Mouse (Mus musculus): Measurements from ENCODE around the gene Rgs3. TPM values are rescaled to one million over a fixed set of nuclear protein-coding genes. Genes with fewer than 3 reads are reported as not detected.

The Rgs3 gene
- total RNA-seq, 2 experiments from 2014 or later: 64.1 to 69.4 TPM

DNA sequence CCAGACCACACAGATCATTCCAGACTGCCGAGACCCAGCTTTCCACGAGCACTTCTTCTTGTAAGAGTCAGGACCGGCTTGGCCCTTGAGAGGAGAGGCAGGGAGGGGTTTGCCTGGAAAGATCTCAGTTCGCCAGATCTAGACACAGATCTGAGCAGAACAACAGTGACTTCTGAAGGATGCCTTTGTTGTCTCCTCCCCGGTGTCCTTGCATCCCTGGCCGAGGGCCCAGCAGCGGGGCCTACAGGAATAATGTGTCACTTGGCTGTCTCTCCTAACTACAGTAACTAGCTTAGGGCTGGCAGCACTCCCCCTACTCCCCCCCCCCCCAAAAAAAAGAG, 46.9 kb downstream of the Rgs3 start:
- DNase-seq: no peak

GRCm38 (mm10) chr4:62606905-62607304, 47.3 kb downstream of the Rgs3 start:
- DNase-seq: no peak

DNA sequence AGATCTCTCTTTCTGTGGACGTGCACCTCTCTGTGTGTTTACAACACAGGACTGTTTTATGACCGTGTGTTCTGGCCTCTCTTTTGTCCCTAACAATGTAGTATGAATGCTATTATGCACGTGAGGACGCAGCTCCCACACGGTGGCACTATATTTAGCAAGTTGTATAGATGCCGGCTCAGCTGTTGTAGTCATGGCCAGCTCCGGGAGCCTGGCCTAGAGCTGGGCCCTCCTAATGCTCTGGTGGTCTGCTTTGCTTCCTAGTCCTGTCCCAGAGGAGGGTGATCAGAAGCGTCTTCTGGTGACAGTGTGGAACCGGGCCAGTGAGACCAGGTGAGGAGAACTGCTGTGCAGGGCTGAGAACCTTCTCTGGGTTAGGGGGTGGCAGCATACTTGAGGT, 47.7 kb downstream of the Rgs3 start:
- DNase-seq: no peak

DNA sequence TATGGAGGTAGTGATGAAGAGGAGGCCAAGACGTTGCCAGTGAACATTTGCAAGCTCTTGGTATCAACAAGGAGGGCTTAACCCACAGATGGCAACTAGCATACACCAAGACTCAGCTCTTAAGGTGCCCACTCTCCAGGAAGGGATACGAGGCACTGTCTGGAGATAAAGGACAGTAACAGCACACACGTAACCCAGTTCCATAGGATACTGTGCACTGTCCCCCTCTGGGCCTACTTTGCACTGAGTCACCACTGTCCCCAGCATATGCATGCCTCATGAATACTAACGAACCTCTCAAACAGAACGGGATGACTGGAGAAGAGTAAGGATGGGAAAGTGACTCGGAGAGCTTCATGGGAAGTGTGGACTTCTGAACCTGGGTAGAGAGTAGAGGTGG, 48.2 kb downstream of the Rgs3 start:
- no peak for DNase-seq

DNA sequence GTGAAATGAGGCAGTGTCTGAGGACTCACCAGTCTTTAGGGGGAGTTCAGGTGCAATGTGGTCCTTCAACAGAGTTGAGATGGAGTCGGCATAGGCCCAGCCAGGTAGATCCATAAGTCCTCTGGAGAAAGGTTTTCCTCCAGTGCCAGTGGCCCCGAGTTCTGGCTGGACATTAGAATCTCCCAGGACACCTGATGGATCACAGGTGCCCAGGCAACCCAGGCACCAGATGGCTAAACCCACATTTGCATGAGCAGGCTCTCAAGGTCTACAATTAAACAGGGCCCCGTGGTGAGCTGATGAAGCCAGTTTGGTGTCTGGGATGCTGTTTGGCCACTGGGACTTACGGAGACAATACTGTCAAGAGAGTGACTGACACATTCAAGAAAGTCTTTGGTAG, 49.7 kb downstream of the Rgs3 start:
- no peak for DNase-seq

DNA sequence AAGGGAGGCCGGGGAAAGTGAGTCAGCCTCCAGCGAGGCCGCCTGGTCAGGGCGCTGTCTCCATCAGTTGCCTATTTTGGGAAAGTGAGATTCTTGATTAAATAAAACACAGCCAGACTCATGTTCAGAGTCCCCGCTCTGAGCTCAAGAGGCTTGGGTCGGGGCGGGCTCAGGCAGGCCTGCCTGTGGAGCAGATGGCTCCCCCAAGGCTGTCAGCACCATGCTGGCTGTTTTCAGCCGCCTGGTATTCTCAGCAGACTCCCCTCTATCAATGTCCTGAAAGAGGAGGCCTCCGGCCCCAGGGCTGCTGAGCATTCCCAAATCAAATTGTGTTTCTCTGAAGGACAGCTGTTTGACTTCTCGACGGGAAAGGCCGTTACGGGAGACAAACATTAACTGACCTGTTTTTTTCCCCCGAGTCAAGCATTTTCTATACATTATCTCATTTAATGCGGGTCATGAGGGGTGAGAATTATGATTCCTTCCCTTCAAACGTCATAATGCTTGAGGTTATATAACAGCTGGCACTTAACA, 50.6 kb downstream of the Rgs3 start:
- peak; percentile 63 for DNase-seq

GRCm38 (mm10) chr4:62612601-62613501, 53.2 kb downstream of the Rgs3 start:
- no peak for DNase-seq

GRCm38 (mm10) chr4:62613646-62614365, 54.2 kb downstream of the Rgs3 start:
- DNase-seq: peak; percentile 72

DNA sequence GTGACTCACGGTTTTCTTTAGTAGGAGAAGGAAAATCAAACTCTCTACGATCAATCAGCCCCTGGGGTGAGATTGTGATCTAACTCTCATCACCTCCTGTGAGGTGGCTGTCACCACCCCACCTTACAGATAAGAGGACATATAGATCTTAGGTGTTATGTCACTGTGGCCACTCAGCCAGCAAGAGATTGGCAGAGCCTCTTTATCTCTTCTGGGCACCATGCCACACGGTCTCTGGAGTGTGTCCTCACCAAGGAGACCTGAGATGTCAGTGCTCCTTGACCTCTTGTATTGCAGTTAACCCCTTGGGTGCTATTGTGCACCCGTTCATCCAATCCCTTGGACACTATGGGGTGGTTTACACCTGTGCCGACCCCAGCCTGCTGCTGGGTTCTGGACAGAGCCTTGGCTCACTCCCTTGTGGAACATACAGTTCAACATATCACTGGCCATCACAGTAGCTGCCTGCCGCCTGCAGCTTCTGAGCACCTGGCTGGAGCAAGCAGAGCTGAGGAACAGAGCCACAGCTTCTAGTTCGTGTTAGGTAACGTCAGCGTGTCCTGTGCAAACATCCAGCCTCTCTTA, 58.3 kb downstream of the Rgs3 start:
- peak; percentile 32 for DNase-seq

DNA sequence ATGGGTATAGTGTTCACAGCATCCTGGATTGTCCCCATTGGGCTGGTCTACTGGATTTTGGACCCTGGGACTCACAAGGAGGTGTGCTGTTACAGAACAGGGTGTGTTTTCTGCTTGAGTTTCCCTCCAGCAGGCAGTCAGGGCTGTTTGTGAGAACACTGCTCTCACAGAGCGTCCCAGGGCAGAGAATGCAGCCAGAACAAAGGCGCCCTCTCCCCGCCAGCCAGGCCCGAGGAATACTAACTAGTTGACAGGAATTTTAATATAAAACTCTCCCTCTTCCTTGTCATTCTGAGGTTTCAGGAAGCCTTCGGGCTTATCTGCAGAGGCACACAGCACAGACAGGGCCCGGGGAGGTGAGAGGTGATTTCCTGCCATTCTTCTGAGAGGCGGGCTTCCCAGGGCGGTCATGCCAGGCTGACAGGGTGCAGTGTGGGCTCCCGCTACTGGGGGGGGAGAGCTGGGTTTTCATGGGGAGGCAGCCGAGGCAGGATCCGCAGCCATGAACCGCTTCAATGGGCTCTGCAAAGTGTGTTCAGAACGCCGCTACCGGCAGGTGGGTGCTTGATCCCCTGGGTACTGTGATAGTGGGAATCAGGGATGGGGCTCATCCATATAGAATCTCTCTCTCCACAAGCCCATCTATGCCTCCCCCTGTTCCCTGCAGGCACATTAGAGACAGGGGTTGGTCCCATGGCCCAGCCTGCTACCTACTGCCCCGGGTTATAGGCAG, 59.8 kb downstream of the Rgs3 start:
- DNase-seq: peak; percentile 72

DNA sequence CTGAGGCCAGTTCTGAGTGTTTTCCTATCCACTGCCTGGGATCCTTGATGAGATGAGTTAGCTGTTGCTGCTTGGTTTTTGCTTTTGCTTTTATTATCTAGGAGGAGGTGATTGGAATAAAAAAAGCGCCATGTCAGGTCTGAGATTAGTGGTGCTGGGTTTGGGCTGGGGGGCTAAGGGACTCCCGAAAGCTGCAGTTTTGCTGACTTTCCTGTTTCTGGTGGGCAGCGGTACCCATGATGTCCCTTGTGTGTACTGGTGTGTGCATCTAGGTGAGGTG, 60.3 kb downstream of the Rgs3 start:
- DNase-seq: no peak

- no peak for DNase-seq
These were observed 61.5 kb downstream of the Rgs3 start for GRCm38 (mm10) chr4:62621151-62621550.

- peak; percentile 58 for DNase-seq
These were observed 62.4 kb downstream of the Rgs3 start for GRCm38 (mm10) chr4:62621880-62622675.

GRCm38 (mm10) chr4:62623251-62624015, 63.8 kb downstream of the Rgs3 start:
- no peak for DNase-seq

DNA sequence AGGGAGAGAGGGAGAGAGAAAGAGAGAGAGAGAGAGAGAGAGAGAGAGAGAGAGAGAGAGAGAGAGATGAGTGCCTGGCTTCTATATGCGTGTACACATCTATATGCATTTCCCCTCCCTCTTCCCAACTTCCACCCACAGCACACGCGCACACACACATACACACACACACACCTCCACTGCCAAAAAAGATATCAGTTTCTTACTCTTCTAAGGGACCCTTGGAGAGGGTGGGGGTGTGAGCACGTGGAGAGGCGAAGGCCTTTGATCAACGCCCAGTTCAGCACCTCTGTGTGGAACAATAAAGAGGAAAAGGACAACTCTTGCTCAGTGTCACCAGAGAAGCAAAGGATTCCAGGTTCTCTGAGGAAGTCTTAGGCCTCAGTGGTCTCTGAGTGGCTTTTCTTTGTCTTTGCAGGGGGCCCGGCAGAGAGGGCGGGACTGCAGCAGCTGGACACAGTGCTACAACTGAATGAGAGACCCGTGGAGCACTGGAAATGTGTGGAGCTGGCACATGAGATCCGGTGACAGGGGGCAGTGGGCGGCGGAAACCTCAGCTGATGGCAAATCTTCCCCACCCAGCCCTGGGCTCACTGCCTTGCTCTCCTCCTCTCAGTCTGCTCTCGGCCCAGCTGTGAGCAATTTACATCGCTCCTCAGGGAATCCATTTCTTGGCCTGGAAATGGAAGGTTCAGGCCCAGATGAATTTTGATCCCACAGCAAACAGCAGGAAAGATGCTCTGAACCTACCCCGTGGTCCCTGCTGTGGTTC, 65.2 kb downstream of the Rgs3 start:
- peak; percentile 63 for DNase-seq

DNA sequence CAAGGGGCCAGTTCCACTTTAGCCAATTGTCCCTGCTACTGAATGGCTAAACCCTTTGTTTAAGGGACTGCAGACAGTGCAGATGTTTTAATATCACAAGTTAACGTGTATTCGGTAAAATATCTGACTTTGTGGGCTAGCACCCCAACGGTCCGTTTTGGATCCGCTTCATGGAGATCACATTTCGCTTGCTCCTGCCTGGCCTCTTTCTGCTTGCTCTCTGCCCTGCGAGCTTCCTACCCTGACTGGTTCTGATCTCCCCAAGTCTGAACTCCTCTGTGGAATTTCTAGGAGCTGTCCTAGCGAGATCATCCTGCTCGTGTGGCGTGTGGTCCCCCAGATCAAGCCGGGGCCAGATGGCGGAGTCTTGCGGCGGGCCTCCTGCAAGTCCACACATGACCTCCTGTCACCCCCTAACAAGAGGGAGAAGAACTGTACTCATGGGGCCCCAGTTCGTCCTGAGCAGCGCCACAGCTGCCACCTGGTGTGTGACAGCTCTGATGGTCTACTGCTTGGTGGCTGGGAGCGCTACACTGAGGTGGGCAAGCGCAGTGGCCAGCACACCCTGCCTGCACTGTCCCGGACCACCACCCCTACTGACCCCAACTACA, 65.9 kb downstream of the Rgs3 start:
- no peak for DNase-seq

- no peak for DNase-seq
These were observed 66.8 kb downstream of the Rgs3 start for GRCm38 (mm10) chr4:62626228-62627026.

DNA sequence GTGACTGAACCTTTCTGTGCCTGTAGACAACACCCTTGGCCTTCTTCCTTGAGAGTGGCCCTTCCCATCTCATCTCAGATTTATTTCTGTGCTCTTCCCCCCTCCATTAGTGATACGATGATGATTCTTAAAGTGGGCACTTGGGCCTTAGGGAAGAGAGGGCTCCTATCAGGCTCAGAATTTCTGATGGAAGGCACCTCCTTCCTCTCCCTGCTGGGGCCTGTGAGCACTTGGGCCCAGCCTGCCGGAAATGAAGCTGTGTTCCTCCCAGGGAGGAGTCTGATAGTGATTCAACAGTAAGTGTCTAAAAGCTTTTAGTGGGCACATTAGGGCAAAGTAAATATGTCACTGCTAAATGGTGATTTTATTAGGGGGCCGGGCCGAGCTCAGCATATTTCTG, 67.7 kb downstream of the Rgs3 start:
- no peak for DNase-seq

DNA sequence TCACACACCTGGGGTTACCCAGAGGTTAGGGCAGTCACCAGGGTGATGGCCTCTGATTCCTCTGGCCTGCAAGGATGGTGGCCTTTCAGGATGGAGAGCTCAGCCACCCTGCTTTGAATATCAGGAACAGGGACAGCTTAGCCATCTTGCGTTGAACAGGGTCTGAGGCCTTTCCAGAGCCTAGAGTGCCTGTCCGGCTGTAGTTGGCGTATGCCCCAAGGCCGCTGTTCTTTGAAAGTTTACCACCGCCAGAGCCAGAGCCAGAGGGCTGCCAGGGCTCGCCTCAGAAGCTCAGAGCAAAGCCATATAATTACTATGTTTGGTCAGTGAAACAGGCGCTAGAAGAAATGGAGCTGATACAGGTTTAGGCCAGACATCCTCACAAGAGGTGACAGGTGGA, 68.9 kb downstream of the Rgs3 start:
- no peak for DNase-seq
